Mouse (Mus musculus): ENCODE measurements around the gene Tas1r3.

Gene Tas1r3

GRCm38 (mm10) chr4:155829866-155830265 is 33.3 kb downstream of the Tas1r3 start:
- in situ Hi-C loops (cut with MboI; ENCODE audit: low pct_unique_long_range_greater_than_20kb in 1 of 2, low sequenced_read_pairs in 2 of 2, unreplicated experiment in 1 of 2), result no loop called here

- in situ Hi-C loops (cut with MboI; ENCODE audit: low pct_unique_long_range_greater_than_20kb in 1 of 2, low sequenced_read_pairs in 2 of 2, unreplicated experiment in 1 of 2), result no loop called here
Measured at GRCm38 (mm10) chr4:155823443-155823842, 39.7 kb downstream of the Tas1r3 start.

- in situ Hi-C loops (cut with MboI; ENCODE audit: low pct_unique_long_range_greater_than_20kb in 1 of 2, low sequenced_read_pairs in 2 of 2, unreplicated experiment in 1 of 2), result no loop called here
Measured at GRCm38 (mm10) chr4:155821025-155821424, 42.1 kb downstream of the Tas1r3 start.

GRCm38 (mm10) chr4:155817533-155817932 is 45.6 kb downstream of the Tas1r3 start:
- in situ Hi-C loops (cut with MboI; ENCODE audit: low pct_unique_long_range_greater_than_20kb in 1 of 2, low sequenced_read_pairs in 2 of 2, unreplicated experiment in 1 of 2), result no loop called here

- in situ Hi-C loops (cut with MboI; ENCODE audit: low pct_unique_long_range_greater_than_20kb in 1 of 2, low sequenced_read_pairs in 2 of 2, unreplicated experiment in 1 of 2), result no loop called here
Measured at GRCm38 (mm10) chr4:155812665-155813181, 50.4 kb downstream of the Tas1r3 start.

- in situ Hi-C loops (cut with MboI; ENCODE audit: low pct_unique_long_range_greater_than_20kb in 1 of 2, low sequenced_read_pairs in 2 of 2, unreplicated experiment in 1 of 2), result no loop called here
Measured at GRCm38 (mm10) chr4:155811929-155812664, 51.1 kb downstream of the Tas1r3 start, which contains the start of gene Ccnl2. Gene Ccnl2, plus strand, starts transcription at chr4:155812489.

All from mouse embryonic stem cell (cell line).